Mouse (Mus musculus) kidney, postnatal 10 days (tissue): ENCODE results near the gene Efemp2.
A peak's percentile ranks its signal among the peaks of the same experiment; 100 is the strongest.
"Not testable (repeated sequence)": the region's sequence is repeated elsewhere in the genome, so short reads cannot be mapped to it uniquely, and the experiment has no call there.

Experiments
- DNase-seq: peaks from one replicate; pipeline ENCODE4 v3.0.0; 2021; ENCODE audit warnings: mixed read lengths

The Efemp2 gene

GRCm38 (mm10) chr19:5480016-5480415 lies 6.3 kb downstream of the Efemp2 start:
- no peak for DNase-seq

GRCm38 (mm10) chr19:5481398-5481797 lies 7.6 kb downstream of the Efemp2 start:
- DNase-seq, result no peak

GRCm38 (mm10) chr19:5483386-5484359 lies 9.9 kb downstream of the Efemp2 start:
- no peak for DNase-seq

GRCm38 (mm10) chr19:5484496-5484895 lies 10.7 kb downstream of the Efemp2 start:
- DNase-seq, result no peak

GRCm38 (mm10) chr19:5485371-5485770 lies 11.6 kb downstream of the Efemp2 start:
- no peak for DNase-seq

GRCm38 (mm10) chr19:5485821-5486220 lies 12.1 kb downstream of the Efemp2 start:
- no peak for DNase-seq

- peak; percentile 58 for DNase-seq
These were observed 12.5 kb downstream of the Efemp2 start for GRCm38 (mm10) chr19:5486286-5486685.

- no peak for DNase-seq
These were observed 13.0 kb downstream of the Efemp2 start for GRCm38 (mm10) chr19:5486771-5487170.

GRCm38 (mm10) chr19:5487768-5488550 lies 14.2 kb downstream of the Efemp2 start, which contains the start of gene Mus81:
Gene Mus81, minus strand, starts transcription at chr19:5488402.
- peak; percentile 98 for DNase-seq

- peak; percentile 99 for DNase-seq
These were observed 15.3 kb downstream of the Efemp2 start for GRCm38 (mm10) chr19:5488878-5489571.

GRCm38 (mm10) chr19:5489721-5490120 lies 16.0 kb downstream of the Efemp2 start:
- DNase-seq, result not testable (repeated sequence)

- DNase-seq, result peak; percentile 97
These were observed 16.7 kb downstream of the Efemp2 start, which contains the start of gene Cfl1 for GRCm38 (mm10) chr19:5490313-5490897. Gene Cfl1, plus strand, starts transcription at chr19:5490455.

GRCm38 (mm10) chr19:5490898-5491708 lies 17.3 kb downstream of the Efemp2 start:
- peak; percentile 92 for DNase-seq

GRCm38 (mm10) chr19:5492641-5493040 lies 18.9 kb downstream of the Efemp2 start:
- DNase-seq, result no peak

GRCm38 (mm10) chr19:5493301-5493721 lies 19.6 kb downstream of the Efemp2 start:
- DNase-seq, result peak; percentile 48

GRCm38 (mm10) chr19:5494314-5494713 lies 20.6 kb downstream of the Efemp2 start:
- peak; percentile 46 for DNase-seq

- DNase-seq, result no peak
These were observed 21.7 kb downstream of the Efemp2 start for GRCm38 (mm10) chr19:5495353-5496051.

GRCm38 (mm10) chr19:5496052-5496370 lies 22.3 kb downstream of the Efemp2 start:
- DNase-seq, result peak; percentile 21

- no peak for DNase-seq
These were observed 26.6 kb downstream of the Efemp2 start for GRCm38 (mm10) chr19:5500330-5500875.

GRCm38 (mm10) chr19:5503687-5504086 lies 29.9 kb downstream of the Efemp2 start, which contains the start of gene 1700020D05Rik:
Gene 1700020D05Rik, minus strand, starts transcription at chr19:5503787.
- no peak for DNase-seq
